In the genomic region with DNA sequence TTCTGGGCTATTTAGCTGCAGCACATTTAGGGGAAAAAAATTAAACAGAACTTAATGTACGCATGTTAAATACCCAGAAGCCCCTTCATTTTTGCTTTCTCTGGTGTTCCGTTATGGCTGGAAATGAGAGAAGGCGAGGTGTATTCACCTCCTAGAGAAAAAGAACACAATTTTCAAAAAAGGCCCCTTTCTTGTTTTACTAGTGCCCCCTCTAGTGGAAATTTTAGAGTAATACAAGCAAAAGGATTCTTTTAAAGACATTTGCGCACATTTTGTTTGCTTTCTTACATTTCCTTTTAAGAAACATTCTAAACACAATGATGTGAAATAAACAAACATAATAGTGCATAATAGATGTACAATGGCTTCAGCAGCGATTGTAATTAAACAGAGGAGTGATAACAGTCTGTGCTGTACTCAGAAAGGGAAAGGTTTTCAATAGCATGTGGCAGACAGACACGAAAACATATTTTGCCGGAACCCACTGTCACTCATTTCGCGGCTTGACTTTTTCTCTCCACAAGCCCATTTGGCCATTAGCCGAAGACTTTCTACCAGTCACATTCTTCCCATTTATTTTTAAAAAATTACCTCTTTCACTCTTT, we compare ENCODE assay signal across 11 mouse cellular contexts.
DNase-seq lines count a peak whose midpoint lies in the region; ATAC-seq lines count a peak whose summit lies in the region.
"Had no signal": no experiment of that assay in that cellular context is flagged by ENCODE, and none has a peak within 500 bp of the region (broad histone marks: within the 10 kb centered on the region; RNA-seq: fewer than 3 reads in every experiment).

No protein-coding gene starts in this region.

- ATAC-seq in frontal cortex, adult (ENCODE audit: low TSS enrichment): peak; percentile 62; the same call in 1 of the 2 replicates
- ATAC-seq in neural tube, embryonic 11.5 days (ENCODE audit: insufficient read depth, low FRiP score, low TSS enrichment): no peak
- 0 out of 2 replicates have a peak, but pooled peaks have one; percentile 58 for ATAC-seq in forebrain, embryonic 16.5 days

- H3K36me3 ChIP-seq in neural tube, embryonic 11.5 days (ENCODE audit: control insufficient read depth, insufficient read depth, low read length): no peaks in the 10 kb centered on the region
- H3K36me3 ChIP-seq in forebrain, embryonic 16.5 days (ENCODE audit: control insufficient read depth, insufficient read depth): no peaks in the 10 kb centered on the region

- no peaks in the 10 kb centered on the region for H3K4me1 ChIP-seq in neural tube, embryonic 11.5 days (ENCODE audit: control insufficient read depth, insufficient read depth, low read length)
- no peaks in the 10 kb centered on the region for H3K4me1 ChIP-seq in forebrain, embryonic 16.5 days (replicated peaks; ENCODE audit: control insufficient read depth, insufficient read depth, low read length)

- 47% methylated on average over 10 of the region's 10 CpGs for WGBS in neural tube, embryonic 11.5 days
- 36% methylated on average over 10 of the region's 10 CpGs for WGBS in forebrain, embryonic 16.5 days

- no peak overlapping the region for H3K4me3 ChIP-seq in neural tube, embryonic 11.5 days (ENCODE audit: low read depth, low read length)
- no peak overlapping the region for H3K4me3 ChIP-seq in forebrain, embryonic 16.5 days (replicated peaks; ENCODE audit: low read length)

- no peak overlapping the region for H3K27ac ChIP-seq in neural tube, embryonic 11.5 days (ENCODE audit: low read depth, low read length)
- H3K27ac ChIP-seq in forebrain, embryonic 16.5 days (ENCODE audit: low read length): no peak overlapping the region
- H3K27ac ChIP-seq: liver, embryonic 14.5 days had no signal

- H3K9me3 ChIP-seq in neural tube, embryonic 11.5 days (ENCODE audit: control insufficient read depth, low read length): no peaks in the 10 kb centered on the region
- no peaks in the 10 kb centered on the region for H3K9me3 ChIP-seq in forebrain, embryonic 16.5 days (ENCODE audit: control insufficient read depth, low read length)

- no peaks in the 10 kb centered on the region for H3K27me3 ChIP-seq in neural tube, embryonic 11.5 days (ENCODE audit: control insufficient read depth, insufficient read depth, low read length)
- H3K27me3 ChIP-seq in forebrain, embryonic 16.5 days (replicated peaks; ENCODE audit: control insufficient read depth, insufficient read depth, low read length): no peaks in the 10 kb centered on the region

- no peak overlapping the region for H3K9ac ChIP-seq in neural tube, embryonic 11.5 days (ENCODE audit: low read length)
- H3K9ac ChIP-seq in forebrain, embryonic 16.5 days (replicated peaks; ENCODE audit: low read depth, low read length): no peak overlapping the region
- H3K9ac ChIP-seq: liver, embryonic 14.5 days had no signal

- no peak for DNase-seq in frontal cortex, postnatal 14 days (ENCODE audit: low spot score in 2 of 2)
- peak; percentile 37 for DNase-seq in neural tube, embryonic 11.5 days (ENCODE audit: low spot score)
- no peak for DNase-seq in neural tube, embryonic 10.5 days (ENCODE audit: extremely low spot score, low spot score)
- no peak for DNase-seq in adrenal gland, adult 18-20 months (ENCODE audit: low spot score in 2 of 2)
- no peak for DNase-seq in spleen, postnatal 36 days (ENCODE audit: low spot score in 2 of 2)
- no peak for DNase-seq in adrenal gland, postnatal 4 days (ENCODE audit: low spot score in 2 of 2)
- DNase-seq: gastrocnemius, postnatal 14 days; heart, postnatal 4 days had no signal

- no peak overlapping the region for H3K4me2 ChIP-seq in neural tube, embryonic 11.5 days (ENCODE audit: low read depth)
- H3K4me2 ChIP-seq in forebrain, embryonic 16.5 days (ENCODE audit: low read length): no peak overlapping the region
